Mouse (Mus musculus) testis, adult 2 months (tissue): Measurements from ENCODE around the gene Zfyve28.

Experiments
- CTCF ChIP-seq: fragments of 200-500 bp; IDR thresholded peaks from 2 replicates; pipeline ENCODE4 v1.5.1; 2012; ENCODE audit warnings: low read depth, mild to moderate bottlenecking, inconsistent platforms, low read length, moderate library complexity; ENCODE audit not compliant: control insufficient read depth, insufficient read depth, insufficient replicate concordance
- POLR2A ChIP-seq: fragments of 200-500 bp; IDR thresholded peaks from 2 replicates; pipeline ENCODE4 v1.6.1; 2012; ENCODE audit warnings: low read depth, mild to moderate bottlenecking, inconsistent platforms, low read length, moderate library complexity; ENCODE audit not compliant: control insufficient read depth

GRCm38 (mm10) chr5:34250090-34250489, 38.2 kb downstream of the Zfyve28 start:
- TF ChIP-seq CTCF (no peak), POLR2A (no peak)
